Mouse (Mus musculus) liver, embryonic 14.5 days (tissue): Measurements from ENCODE around the gene Adgrl3.

Experiments used
- CTCF ChIP-seq: IDR thresholded peaks from 2 replicates; pipeline ENCODE4 v1.5.1; 2016; ENCODE audit warnings: antibody characterized with exemption, low read depth, control low read depth
- EP300 ChIP-seq: IDR thresholded peaks from 2 replicates; pipeline ENCODE4 v1.6.1; 2016; ENCODE audit warnings: antibody characterized with exemption, low read depth

DNA sequence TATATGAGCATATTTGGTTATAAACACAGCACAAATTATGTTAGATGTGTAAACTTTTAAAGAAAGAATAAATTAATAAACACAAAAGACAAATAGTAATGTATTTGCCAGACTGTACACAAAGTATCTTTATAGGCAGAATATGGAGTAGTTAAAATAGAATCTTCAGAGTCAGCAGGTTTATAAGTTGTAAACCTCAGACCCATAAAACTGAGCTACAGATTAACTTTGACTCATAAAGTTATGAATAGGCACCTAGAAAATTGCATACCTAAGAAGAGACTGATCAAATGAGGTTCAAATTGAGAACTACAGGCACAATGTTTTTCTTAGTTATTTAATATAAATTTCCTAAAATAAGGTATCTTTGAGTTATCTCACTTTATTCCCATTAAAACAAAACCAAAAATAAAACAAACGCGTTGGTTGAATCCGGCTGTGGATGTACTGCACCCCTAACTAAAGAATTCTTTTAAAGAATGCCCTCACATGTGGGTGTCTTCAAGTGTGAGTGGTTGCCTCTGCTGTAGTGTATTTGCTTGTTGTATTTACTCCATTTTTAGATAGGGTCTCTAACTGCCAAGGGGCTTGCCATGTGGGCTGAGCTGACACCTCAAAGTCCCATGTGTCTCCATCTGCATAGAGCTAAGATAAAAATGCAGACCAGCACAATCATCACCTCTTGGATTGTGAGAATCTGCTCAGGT lies 297.6 kb downstream of the Adgrl3 start:
- no peak for TF ChIP-seq CTCF
- no peak for TF ChIP-seq EP300
